Mouse (Mus musculus) cortical plate, adult 2 months (tissue): ENCODE data around the gene Car15.

Experiments used
- CTCF ChIP-seq: fragments of 200-500 bp; IDR thresholded peaks from 2 replicates; pipeline ENCODE4 v1.5.1; 2011; ENCODE audit warnings: mild to moderate bottlenecking, control low read depth, low read length; ENCODE audit not compliant: insufficient read depth; ENCODE audit errors: extremely low read depth
- POLR2A ChIP-seq: fragments of 200-500 bp; IDR thresholded peaks from 2 replicates; pipeline ENCODE4 v1.6.1; 2011; ENCODE audit warnings: mild to moderate bottlenecking, low read length, control low read depth; ENCODE audit not compliant: insufficient read depth; ENCODE audit errors: extremely low read depth

DNA sequence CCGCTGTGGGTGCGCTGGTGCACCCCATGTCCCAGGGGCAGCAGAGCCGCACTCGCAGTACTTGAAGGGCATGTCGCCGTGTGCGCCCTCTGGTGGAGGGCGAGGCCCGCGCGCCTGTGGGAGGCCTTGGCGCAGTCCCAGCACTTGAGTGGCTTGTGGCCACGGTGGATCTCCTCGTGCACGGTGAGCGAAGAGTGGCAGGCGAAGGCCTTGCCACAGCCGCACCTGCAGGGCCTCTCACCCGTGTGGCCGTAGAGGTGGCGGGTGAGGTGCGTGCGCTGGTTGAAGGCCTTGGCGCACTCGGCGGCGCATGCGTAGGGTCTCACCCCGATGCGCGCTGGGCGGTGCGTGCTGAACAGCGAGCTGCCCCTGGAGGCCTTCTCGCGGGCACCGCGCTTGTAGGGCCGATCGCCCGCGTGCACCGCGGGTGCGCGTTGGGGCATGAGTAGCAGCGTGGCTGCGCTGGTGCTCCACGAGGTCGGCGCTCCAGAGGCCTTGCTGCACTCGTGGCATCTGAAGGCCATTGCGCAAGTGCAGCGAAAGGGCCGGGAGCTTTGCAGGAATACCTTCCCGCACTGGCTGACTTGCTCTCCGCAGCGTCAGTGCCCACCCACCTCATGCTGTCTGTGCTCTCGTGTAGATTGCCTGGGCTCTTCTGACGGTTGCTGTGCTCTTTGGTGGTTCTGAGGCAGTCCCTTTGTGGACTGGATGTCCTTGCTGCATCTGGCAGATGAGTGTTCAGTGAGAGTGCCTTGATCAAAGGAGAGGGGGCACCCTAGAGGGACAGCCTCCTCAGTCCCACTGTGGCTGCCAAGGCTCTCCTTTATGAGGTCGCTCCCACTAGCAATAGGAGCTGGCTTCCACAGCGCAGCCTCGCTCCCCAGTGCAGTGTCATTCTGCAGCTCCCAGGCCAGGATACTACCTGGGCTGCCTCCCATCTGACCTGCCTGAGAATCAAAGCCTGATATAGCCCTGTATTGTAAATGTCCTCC lies 22.5 kb downstream of the Car15 start:
- TF ChIP-seq POLR2A, result peak; percentile 54
- peak; percentile 62 for TF ChIP-seq CTCF
